Mouse (Mus musculus): ENCODE data around the gene Rsph1.
"Not testable (repeated sequence)": the region's sequence is repeated elsewhere in the genome, so short reads cannot be mapped to it uniquely, and the experiment has no call there.

Gene Rsph1

DNA sequence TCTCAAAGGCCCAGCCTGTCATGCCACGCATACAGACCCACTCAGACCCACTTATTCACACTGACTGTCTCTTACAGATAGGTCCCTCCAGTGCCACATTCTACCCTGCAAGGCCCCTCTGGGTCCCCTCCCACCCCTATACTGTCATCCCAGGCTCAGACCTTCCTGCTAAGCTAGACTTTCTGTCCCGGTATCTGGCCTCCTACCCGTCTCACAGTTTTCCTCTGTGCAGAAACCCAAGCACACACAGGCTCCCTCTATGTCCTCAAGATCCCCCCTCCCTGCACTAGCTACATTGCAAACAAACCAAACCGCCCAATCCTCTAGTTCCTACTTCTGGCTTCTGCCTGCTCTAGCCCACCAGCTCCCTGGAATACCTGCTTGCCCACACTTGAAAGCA is 748 bp upstream of the Rsph1 start:
- in situ Hi-C loops (cut with MboI, MseI), result no loop called here

DNA sequence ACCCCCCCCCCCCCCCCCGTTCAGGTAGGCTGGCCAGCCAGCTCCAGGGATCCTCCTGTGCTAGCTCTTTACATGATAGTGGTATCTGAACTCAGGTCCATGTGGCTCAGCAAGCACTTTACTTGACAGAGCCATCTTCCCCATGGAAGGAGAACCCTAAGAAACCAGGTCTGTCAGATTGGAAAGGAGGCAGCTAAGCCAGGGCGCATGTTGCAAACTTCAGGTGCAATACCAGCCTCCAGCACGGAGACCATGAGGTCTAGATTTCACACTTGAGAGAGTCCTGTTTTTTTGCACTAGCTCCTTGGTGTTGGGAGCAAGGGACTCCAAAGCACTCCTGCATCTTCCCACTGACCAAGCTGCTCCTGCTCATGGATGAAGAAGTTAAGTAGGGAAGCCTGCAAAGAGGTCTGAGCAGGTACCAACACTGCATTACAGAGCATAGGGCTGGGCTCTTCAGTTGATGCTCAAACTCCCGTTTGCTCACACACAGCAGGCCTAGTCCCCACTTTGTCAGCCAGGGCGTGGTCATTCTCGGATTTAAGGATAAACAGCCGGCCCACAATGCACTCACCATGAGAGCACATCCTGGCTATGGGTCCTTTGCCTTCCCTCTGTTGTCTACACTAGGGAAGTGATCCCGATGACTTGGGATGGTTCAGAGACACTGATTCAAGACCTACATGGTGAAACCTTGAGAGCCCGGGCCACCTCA is 819 bp downstream of the Rsph1 start:
- in situ Hi-C loops (cut with MboI, MseI), result no loop called here

DNA sequence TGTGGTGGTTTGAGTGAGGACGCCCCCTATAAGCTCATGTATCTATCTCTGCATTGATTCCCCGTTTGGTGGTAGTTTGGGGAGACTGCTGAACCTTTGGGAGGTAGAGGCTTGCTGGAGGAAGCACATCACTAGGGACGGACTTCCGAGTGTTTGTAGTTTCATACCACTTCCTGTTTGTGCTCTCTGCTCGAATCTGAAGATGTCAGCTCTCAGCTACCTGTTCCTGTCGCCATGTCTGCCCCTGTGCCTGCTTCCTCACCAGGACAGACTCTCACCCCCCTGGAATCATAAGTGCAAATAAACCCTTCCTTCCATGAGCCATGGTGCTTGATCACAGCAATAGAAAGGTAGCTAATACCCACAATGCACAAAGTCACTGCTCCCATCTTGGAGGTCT is 2.0 kb downstream of the Rsph1 start:
- in situ Hi-C loops (cut with MboI, MseI), result no loop called here

- in situ Hi-C loops (cut with MboI, MseI), result no loop called here
Measured at GRCm38 (mm10) chr17:31273631-31274030, 3.6 kb downstream of the Rsph1 start.

DNA sequence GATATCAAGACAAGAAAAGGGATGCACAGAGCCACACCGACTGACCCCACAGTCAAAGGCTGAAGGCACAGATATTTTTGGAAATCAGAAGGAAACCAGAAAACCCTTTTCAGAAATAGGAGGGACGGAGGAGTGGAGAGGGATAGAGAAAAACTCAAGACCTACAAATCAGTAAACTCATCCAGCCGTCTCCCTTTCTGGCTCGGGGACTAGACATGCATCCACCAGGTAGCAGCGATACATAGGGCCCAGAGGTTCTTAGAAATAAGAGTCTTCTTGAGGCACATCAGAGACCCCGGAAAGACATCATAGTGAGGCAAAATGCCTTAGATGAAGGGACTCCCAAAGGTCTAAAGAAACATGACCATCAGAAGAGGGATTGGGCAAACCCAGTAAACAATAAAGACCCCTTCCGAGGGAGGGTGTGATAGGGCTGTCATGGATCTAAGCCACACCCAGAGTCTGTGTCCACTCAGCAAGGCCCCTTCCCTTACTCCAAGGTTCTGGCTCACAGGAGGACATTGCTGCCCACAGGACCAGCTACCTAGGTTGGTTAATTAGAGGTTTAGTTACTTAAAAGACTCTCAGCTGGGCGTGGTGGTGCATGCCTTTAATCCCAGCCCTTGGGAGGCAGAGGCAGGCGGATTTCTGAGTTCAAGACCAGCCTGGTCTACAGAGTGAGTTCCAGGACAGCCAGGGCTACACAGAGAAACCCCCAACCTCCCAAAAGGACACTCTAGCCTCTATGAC is 4.6 kb downstream of the Rsph1 start:
- in situ Hi-C loops (cut with MboI, MseI), result no loop called here

DNA sequence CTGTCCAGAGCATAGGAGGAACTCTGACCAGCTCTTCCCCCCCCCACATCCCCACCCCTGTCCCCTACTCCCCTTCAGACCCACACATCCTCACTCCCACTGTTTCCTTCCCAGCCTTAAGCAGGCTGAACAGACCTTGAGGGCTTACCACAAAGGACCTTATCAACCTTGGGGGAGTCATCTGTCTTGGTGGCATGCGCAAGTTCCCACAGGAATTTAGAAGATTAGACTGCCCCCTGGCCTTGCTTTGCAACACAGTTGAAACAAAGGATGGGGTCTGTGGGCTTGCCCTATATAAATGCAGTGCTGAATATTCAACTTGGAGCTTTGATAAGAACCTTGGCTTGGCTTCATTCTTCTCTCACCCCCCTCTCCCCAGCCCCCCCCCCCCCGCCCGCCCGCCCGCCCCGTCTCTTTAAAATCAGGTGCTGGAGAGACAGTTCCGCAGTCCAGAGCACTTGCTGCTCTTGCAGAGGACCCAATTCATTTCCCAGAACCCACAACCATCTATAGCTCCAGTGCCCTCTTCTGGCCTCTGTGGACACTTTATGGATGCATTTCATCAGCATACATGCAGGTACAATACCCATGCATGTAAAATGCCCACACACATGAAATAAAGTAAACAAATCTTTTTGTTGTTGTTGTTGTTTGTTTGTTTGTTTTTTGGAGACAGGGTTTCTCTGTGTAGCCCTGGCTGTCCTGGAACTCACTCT is 5.9 kb downstream of the Rsph1 start:
- in situ Hi-C loops (cut with MboI, MseI), result no loop called here

DNA sequence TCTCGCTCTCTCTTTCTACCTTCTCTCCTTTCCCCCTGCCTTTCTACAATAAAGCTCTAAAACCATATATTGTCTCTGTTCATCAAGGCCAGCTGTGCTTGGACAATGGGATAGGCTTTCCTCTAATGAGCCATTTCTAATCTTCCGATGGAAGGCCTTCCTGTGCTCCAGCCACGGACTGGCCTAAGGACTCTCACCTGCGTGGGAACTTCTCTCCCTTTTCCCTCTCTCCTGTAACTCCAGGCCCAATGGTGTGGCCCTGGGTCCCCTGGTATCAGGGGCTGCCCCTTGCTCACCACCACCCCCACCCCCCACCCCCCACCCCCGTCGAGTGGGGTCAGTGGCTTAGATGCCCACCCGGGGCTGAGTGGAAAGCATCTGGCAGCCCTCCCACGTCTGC is 6.4 kb downstream of the Rsph1 start:
- in situ Hi-C loops (cut with MboI, MseI), result not testable (repeated sequence)

DNA sequence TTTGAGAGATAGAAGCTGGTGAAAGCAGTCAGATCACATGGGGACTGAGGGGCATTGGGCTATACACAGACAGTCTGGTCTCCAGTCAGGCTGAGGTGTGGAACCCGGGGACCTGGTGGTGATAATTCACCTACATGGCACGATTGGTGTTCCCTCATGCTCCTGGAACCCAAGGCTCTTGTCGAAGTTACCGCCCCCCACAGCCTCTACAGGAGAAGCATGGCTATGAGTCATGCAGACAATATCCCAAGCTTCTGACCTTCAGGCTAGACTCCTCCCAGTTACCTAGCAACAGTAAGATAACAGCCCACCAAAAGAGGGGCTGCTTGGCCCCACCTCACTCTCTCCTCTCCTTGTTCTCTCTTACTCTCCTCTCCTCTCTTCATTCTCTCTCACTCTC is 6.9 kb downstream of the Rsph1 start:
- in situ Hi-C loops (cut with MboI, MseI), result no loop called here

GRCm38 (mm10) chr17:31269761-31270160 is 7.4 kb downstream of the Rsph1 start:
- in situ Hi-C loops (cut with MboI, MseI), result no loop called here

DNA sequence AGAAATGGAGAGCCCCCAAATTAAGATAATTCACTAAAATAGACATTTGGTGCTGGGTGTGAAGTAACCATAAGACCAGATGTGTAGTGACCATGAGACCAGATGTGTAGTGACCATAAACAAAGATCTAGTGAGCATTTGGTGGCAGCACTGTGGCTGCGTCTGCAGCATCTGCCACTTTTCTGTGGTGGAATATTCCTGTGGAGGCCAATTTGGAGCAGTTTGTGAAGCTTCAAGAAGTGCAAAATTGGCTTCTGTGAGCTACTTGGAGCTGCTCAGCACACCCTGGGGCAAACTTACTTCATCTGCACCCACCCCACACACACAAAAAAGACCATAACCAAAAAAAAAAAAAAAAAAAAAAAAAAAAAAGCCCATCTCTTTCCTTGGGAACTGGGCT is 9.2 kb downstream of the Rsph1 start:
- in situ Hi-C loops (cut with MboI, MseI), result no loop called here

GRCm38 (mm10) chr17:31267603-31268002 is 9.6 kb downstream of the Rsph1 start:
- in situ Hi-C loops (cut with MboI, MseI), result no loop called here

DNA sequence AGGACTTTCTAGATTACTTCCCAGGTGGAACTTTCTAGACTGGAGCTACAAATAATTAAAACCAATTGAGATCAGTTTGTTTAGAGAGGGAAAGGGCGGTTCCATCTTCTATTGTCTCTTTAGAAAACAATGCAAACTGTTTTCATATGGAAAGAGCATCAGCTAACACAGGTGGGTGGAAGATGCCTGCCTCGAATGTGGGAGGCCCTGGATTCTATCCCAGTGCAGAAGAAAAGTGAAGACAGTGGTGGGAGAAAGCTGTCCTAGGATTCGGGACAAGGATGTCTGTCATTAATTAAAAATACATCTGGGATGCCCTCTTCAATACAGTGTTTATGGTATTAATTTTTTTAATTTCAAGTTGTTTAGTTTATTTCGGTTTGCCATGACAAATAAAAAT is 10.0 kb downstream of the Rsph1 start:
- in situ Hi-C loops (cut with MboI, MseI), result no loop called here

- in situ Hi-C loops (cut with MboI, MseI), result no loop called here
Measured at GRCm38 (mm10) chr17:31266321-31266950, 10.7 kb downstream of the Rsph1 start.

DNA sequence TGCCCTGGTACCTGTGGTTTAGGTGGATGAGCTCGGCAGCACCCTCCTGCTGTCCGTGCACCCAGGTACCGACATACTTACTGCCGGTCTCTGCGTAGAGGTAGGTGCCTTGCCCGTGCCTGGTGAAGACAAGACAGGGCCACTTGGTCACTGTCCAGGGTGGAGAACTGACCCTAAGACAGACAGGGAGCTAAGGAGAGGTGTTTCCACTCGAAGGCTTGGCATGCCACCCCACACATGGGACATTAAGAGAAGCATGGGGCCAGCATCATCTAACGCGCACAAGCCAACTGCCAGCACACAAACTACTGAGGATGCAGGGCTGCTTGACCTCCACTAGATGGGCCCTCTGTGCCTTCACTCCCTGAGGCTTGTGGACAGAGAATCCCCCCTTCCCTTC is 11.4 kb downstream of the Rsph1 start:
- in situ Hi-C loops (cut with MboI, MseI), result no loop called here

GRCm38 (mm10) chr17:31265171-31265572 is 12.0 kb downstream of the Rsph1 start:
- in situ Hi-C loops (cut with MboI, MseI), result no loop called here

GRCm38 (mm10) chr17:31264372-31264771 is 12.8 kb downstream of the Rsph1 start:
- in situ Hi-C loops (cut with MboI, MseI), result no loop called here

GRCm38 (mm10) chr17:31263770-31264169 is 13.4 kb downstream of the Rsph1 start:
- in situ Hi-C loops (cut with MboI, MseI), result no loop called here

- in situ Hi-C loops (cut with MboI, MseI), result no loop called here
Measured at GRCm38 (mm10) chr17:31262715-31263114, 14.5 kb downstream of the Rsph1 start.

GRCm38 (mm10) chr17:31261352-31261751 is 15.8 kb downstream of the Rsph1 start:
- in situ Hi-C loops (cut with MboI, MseI), result no loop called here

DNA sequence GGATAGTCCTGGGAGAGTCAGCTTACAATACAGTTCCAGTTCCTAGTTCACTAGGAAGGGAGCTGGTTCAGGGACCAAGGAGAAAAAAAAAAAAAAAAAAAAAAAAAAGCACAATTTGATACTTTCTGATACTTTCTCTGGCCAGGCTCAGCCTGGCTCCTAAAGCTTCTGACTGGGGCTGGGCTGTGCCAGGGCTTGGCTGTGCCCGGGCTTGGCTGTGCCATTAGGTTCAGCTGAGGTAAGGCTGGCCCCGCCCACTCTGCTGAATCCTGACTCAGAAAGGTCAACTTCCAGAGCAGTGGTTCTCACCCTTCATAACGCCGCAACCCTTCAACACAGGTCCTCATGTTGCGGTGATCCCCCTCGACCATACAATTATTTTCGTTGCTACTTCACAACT is 16.8 kb downstream of the Rsph1 start:
- in situ Hi-C loops (cut with MboI, MseI), result no loop called here

GRCm38 (mm10) chr17:31259825-31260224 is 17.4 kb downstream of the Rsph1 start:
- in situ Hi-C loops (cut with MboI, MseI), result no loop called here

GRCm38 (mm10) chr17:31259145-31259544 is 18.0 kb downstream of the Rsph1 start:
- in situ Hi-C loops (cut with MboI, MseI), result no loop called here

Measured in T-helper 2 cell (primary cell).